Mouse (Mus musculus): ENCODE data around the gene Hexa. TPM values are rescaled to one million over a fixed set of nuclear protein-coding genes. Genes with fewer than 3 reads are reported as not detected.
A peak's percentile ranks its signal among the peaks of the same experiment; 100 is the strongest.

Hexa gene
- polyA plus RNA-seq, 1 experiment from 2014 or later: 54.9 TPM

DNA sequence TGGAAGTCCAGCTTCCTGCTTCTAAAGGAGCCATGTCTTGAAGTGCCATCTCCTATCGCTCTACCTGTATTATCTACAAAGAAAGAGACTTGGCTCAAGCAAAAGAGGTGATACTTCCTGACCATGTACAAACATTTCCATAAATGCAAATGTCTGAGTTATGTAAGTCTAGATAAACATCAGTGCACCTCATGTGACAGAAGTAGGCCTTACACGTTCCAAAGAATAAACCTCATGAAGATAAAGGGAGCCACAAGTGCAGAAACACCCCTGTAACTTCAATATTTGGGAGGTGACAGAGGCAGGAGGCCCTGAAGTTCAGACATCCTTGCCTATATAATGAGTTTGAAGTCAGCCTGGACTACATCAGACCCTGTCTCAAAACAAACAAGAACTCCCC lies 32.5 kb downstream of the Hexa start:
- H3K36me3 ChIP-seq (ENCODE audit: control insufficient read depth, insufficient read depth, low read length): no peaks in the 10 kb centered on the region
- DNase-seq (ENCODE audit: low spot score) (no peak), ATAC-seq (ENCODE audit: low FRiP score) (no peak)
- H3K9ac ChIP-seq (ENCODE audit: low read depth, low read length): no peak overlapping the region
- H3K4me3 ChIP-seq (ENCODE audit: low read depth, low read length): no peak overlapping the region
- H3K4me1 ChIP-seq (replicated peaks; ENCODE audit: control insufficient read depth, insufficient read depth, low read length): no peaks in the 10 kb centered on the region
- H3K27ac ChIP-seq (ENCODE audit: low read depth, low read length): no peak overlapping the region
- no peak overlapping the region for H3K4me2 ChIP-seq (replicated peaks; ENCODE audit: low read depth, low read length)
- H3K9me3 ChIP-seq (ENCODE audit: control insufficient read depth, low read length): no peaks in the 10 kb centered on the region
- H3K27me3 ChIP-seq (ENCODE audit: control insufficient read depth, insufficient read depth, low read length): peaks cover 3% of the 10 kb centered on the region; the same call in 1 of the 2 replicates
- WGBS: 82% methylated on average over 2 of the region's 2 CpGs

GRCm38 (mm10) chr9:59577401-59577800 lies 38.1 kb downstream of the Hexa start:
- no peak for DNase-seq (ENCODE audit: low spot score)
- H3K4me2 ChIP-seq (replicated peaks; ENCODE audit: low read depth, low read length): peak overlapping the region; percentile 73
- 0 out of 2 replicates have a peak overlapping the region, but pooled peaks have one; percentile 24 for H3K9ac ChIP-seq (ENCODE audit: low read depth, low read length)
- H3K4me1 ChIP-seq (replicated peaks; ENCODE audit: control insufficient read depth, insufficient read depth, low read length): peaks cover 2% of the 10 kb centered on the region; the same call in 1 of the 2 replicates
- H3K27me3 ChIP-seq (ENCODE audit: control insufficient read depth, insufficient read depth, low read length): peaks cover 6% of the 10 kb centered on the region; the same call in 1 of the 2 replicates
- H3K27ac ChIP-seq (ENCODE audit: low read depth, low read length): no peak overlapping the region
- H3K36me3 ChIP-seq (ENCODE audit: control insufficient read depth, insufficient read depth, low read length): no peaks in the 10 kb centered on the region
- H3K9me3 ChIP-seq (ENCODE audit: control insufficient read depth, low read length): no peaks in the 10 kb centered on the region
- WGBS: 15% methylated on average over 13 of the region's 13 CpGs
- peak overlapping the region; percentile 34 for H3K4me3 ChIP-seq (ENCODE audit: low read depth, low read length)
- no peak for ATAC-seq (ENCODE audit: low FRiP score)

GRCm38 (mm10) chr9:59577844-59578504 lies 38.6 kb downstream of the Hexa start, which contains the start of gene Celf6:
Gene Celf6 (plus strand): TSS chr9:59577917.
- Histone ChIP-seq H3K9me3 (ENCODE audit: control insufficient read depth, low read length) (no peaks in the 10 kb centered on the region), H3K4me1 (replicated peaks; ENCODE audit: control insufficient read depth, insufficient read depth, low read length) (peaks cover 2% of the 10 kb centered on the region; the same call in 1 of the 2 replicates), H3K4me2 (replicated peaks; ENCODE audit: low read depth, low read length) (peak within 1 kb of the TSS; percentile 73), H3K4me3 (ENCODE audit: low read depth, low read length) (peak within 1 kb of the TSS; percentile 38), H3K27me3 (ENCODE audit: control insufficient read depth, insufficient read depth, low read length) (peaks cover 6% of the 10 kb centered on the region; the same call in 1 of the 2 replicates), H3K27ac (ENCODE audit: low read depth, low read length) (peak within 1 kb of the TSS; percentile 25; the same call in 1 of the 2 replicates), H3K36me3 (ENCODE audit: control insufficient read depth, insufficient read depth, low read length) (no peaks in the 10 kb centered on the region), H3K9ac (ENCODE audit: low read depth, low read length) (peak within 1 kb of the TSS; percentile 53)
- DNase-seq (ENCODE audit: low spot score) (peak; percentile 98), ATAC-seq (ENCODE audit: low FRiP score) (peak; percentile 98)
- under 1% methylated on average over 33 of the region's 61 CpGs for WGBS

DNA sequence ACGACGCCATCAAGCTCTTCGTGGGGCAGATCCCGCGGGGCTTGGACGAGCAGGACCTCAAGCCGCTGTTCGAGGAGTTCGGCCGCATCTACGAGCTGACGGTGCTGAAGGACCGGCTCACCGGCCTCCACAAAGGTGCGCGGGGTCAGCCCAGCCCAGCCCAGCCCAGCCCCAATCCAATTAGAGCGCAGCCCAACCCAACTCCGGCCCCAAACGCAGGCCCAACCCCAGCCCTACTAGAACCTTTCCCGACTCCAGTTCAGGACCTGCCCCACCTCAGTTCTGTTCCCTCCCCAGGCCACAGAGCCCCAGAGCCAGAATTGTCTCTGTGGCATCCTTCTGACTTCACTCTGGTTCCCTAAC lies 39.1 kb downstream of the Hexa start:
- DNase-seq (ENCODE audit: low spot score): no peak
- no peak; the same call in 1 of the 2 replicates for ATAC-seq (ENCODE audit: low FRiP score)
- peak overlapping the region; percentile 73 for H3K4me2 ChIP-seq (replicated peaks; ENCODE audit: low read depth, low read length)
- peaks cover 6% of the 10 kb centered on the region; the same call in 1 of the 2 replicates for H3K27me3 ChIP-seq (ENCODE audit: control insufficient read depth, insufficient read depth, low read length)
- H3K4me1 ChIP-seq (replicated peaks; ENCODE audit: control insufficient read depth, insufficient read depth, low read length): peaks cover 2% of the 10 kb centered on the region; the same call in 1 of the 2 replicates
- peak overlapping the region; percentile 53 for H3K9ac ChIP-seq (ENCODE audit: low read depth, low read length)
- peak overlapping the region; percentile 25; the same call in 1 of the 2 replicates for H3K27ac ChIP-seq (ENCODE audit: low read depth, low read length)
- under 1% methylated on average over 20 of the region's 20 CpGs for WGBS
- H3K4me3 ChIP-seq (ENCODE audit: low read depth, low read length): peak overlapping the region; percentile 38
- no peaks in the 10 kb centered on the region for H3K9me3 ChIP-seq (ENCODE audit: control insufficient read depth, low read length)
- H3K36me3 ChIP-seq (ENCODE audit: control insufficient read depth, insufficient read depth, low read length): no peaks in the 10 kb centered on the region

- no peaks in the 10 kb centered on the region for H3K36me3 ChIP-seq (ENCODE audit: control insufficient read depth, insufficient read depth, low read length)
- DNase-seq (ENCODE audit: low spot score) (peak; percentile 81), ATAC-seq (ENCODE audit: low FRiP score) (peak; percentile 33; the same call in 1 of the 2 replicates)
- 0 out of 2 replicates have a peak overlapping the region, but pooled peaks have one; percentile 15 for H3K4me2 ChIP-seq (replicated peaks; ENCODE audit: low read depth, low read length)
- no peaks in the 10 kb centered on the region; the same call in 1 of the 2 replicates for H3K4me1 ChIP-seq (replicated peaks; ENCODE audit: control insufficient read depth, insufficient read depth, low read length)
- H3K9me3 ChIP-seq (ENCODE audit: control insufficient read depth, low read length): no peaks in the 10 kb centered on the region
- H3K9ac ChIP-seq (ENCODE audit: low read depth, low read length): no peak overlapping the region
- H3K4me3 ChIP-seq (ENCODE audit: low read depth, low read length): no peak overlapping the region
- H3K27me3 ChIP-seq (ENCODE audit: control insufficient read depth, insufficient read depth, low read length): peaks cover 8% of the 10 kb centered on the region
- H3K27ac ChIP-seq (ENCODE audit: low read depth, low read length): no peak overlapping the region
- WGBS: 7% methylated on average over 13 of the region's 13 CpGs
These were observed 45.5 kb downstream of the Hexa start for GRCm38 (mm10) chr9:59584871-59585308.

GRCm38 (mm10) chr9:59588252-59588651 lies 48.9 kb downstream of the Hexa start:
- Histone ChIP-seq H3K9ac (ENCODE audit: low read depth, low read length) (no peak overlapping the region), H3K27me3 (ENCODE audit: control insufficient read depth, insufficient read depth, low read length) (peaks cover 8% of the 10 kb centered on the region), H3K27ac (ENCODE audit: low read depth, low read length) (no peak overlapping the region), H3K9me3 (ENCODE audit: control insufficient read depth, low read length) (no peaks in the 10 kb centered on the region), H3K4me1 (replicated peaks; ENCODE audit: control insufficient read depth, insufficient read depth, low read length) (no peaks in the 10 kb centered on the region; the same call in 1 of the 2 replicates), H3K36me3 (ENCODE audit: control insufficient read depth, insufficient read depth, low read length) (no peaks in the 10 kb centered on the region), H3K4me3 (ENCODE audit: low read depth, low read length) (no peak overlapping the region), H3K4me2 (replicated peaks; ENCODE audit: low read depth, low read length) (no peak overlapping the region)
- DNase-seq (ENCODE audit: low spot score): no peak
- ATAC-seq (ENCODE audit: low FRiP score): no peak
- 68% methylated on average over 5 of the region's 5 CpGs for WGBS

GRCm38 (mm10) chr9:59588710-59589671 lies 49.7 kb downstream of the Hexa start:
- H3K4me2 ChIP-seq (replicated peaks; ENCODE audit: low read depth, low read length): no peak overlapping the region; the same call in 1 of the 2 replicates
- H3K27ac ChIP-seq (ENCODE audit: low read depth, low read length): no peak overlapping the region
- H3K9ac ChIP-seq (ENCODE audit: low read depth, low read length): no peak overlapping the region
- no peaks in the 10 kb centered on the region; the same call in 1 of the 2 replicates for H3K4me1 ChIP-seq (replicated peaks; ENCODE audit: control insufficient read depth, insufficient read depth, low read length)
- no peaks in the 10 kb centered on the region for H3K36me3 ChIP-seq (ENCODE audit: control insufficient read depth, insufficient read depth, low read length)
- H3K9me3 ChIP-seq (ENCODE audit: control insufficient read depth, low read length): no peaks in the 10 kb centered on the region
- DNase-seq (ENCODE audit: low spot score) (peak; percentile 69), ATAC-seq (ENCODE audit: low FRiP score) (peak; percentile 76)
- H3K27me3 ChIP-seq (ENCODE audit: control insufficient read depth, insufficient read depth, low read length): peaks cover 8% of the 10 kb centered on the region
- H3K4me3 ChIP-seq (ENCODE audit: low read depth, low read length): no peak overlapping the region
- WGBS: 31% methylated on average over 12 of the region's 12 CpGs

DNA sequence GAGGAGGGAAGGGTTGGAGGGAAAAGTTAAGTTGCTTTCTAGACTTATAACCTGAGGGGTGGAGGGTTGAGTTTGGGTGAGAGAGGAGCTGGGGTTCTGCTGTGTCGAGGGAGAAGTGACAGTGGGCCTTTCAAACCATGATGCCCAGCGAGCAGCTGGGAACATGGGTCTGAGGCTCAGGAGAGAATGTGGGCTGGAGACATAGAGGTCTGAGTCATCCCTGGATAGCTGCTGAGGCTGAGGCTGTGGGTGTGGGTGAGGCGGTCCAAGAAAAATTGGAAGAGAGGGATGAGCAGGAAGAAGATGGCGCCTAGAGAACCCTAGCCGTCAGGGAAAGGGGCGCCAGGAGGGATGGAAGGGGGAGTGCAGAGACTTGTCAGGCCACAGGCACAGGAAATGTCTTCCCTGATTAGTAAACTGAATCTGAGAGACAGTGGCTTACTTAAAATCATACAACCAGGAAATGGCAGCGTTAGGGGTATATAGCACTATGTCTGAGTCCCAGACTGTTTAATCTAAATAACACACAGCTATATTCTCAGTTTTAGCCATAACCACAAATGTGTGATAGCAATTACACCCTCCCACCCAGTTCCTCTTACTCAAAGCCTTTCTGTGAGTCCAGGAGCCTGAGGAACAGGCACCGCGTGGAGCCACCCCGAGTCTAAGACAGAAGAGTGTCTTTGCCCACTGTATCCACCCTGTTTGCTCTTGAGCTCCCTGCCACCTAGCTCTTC lies 50.5 kb downstream of the Hexa start:
- Histone ChIP-seq H3K9ac (ENCODE audit: low read depth, low read length) (no peak overlapping the region), H3K36me3 (ENCODE audit: control insufficient read depth, insufficient read depth, low read length) (no peaks in the 10 kb centered on the region), H3K4me1 (replicated peaks; ENCODE audit: control insufficient read depth, insufficient read depth, low read length) (no peaks in the 10 kb centered on the region; the same call in 1 of the 2 replicates), H3K9me3 (ENCODE audit: control insufficient read depth, low read length) (no peaks in the 10 kb centered on the region), H3K4me2 (replicated peaks; ENCODE audit: low read depth, low read length) (no peak overlapping the region), H3K27ac (ENCODE audit: low read depth, low read length) (no peak overlapping the region), H3K4me3 (ENCODE audit: low read depth, low read length) (no peak overlapping the region), H3K27me3 (ENCODE audit: control insufficient read depth, insufficient read depth, low read length) (peaks cover 8% of the 10 kb centered on the region)
- DNase-seq (ENCODE audit: low spot score) (no peak), ATAC-seq (ENCODE audit: low FRiP score) (no peak)
- 81% methylated on average over 10 of the region's 10 CpGs for WGBS
